Mouse (Mus musculus): ENCODE data around the gene Bcam.

DNA sequence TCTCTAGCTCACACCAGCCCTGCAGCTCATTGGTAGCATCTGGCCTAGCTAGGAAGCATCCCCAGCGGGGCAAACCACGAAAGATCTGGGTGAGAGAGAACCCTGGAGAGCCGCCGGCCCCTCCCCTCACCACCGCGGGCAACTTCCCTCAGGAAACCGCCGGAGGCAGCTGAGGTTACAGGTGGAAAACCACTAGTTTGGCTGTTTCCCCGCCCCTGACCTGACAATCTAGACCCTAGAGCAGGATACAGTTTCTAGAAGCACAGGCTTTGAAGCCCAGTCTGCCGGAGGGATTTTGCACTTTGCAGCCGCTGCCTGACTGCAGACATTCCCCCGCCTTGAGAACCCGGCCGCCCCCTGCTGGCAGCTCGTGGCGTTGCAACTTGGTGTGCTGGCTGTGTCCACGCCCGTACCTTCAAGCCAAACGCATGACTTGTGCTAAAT lies 19.1 kb upstream of the Bcam start:
- TF ChIP-seq CTCF (conservative IDR thresholded peaks at IDR 0.05; ENCODE audit: insufficient read depth, insufficient read length, low read depth, low read length) (peak; percentile 92), POLR2A (IDR thresholded peaks at IDR 0.05; ENCODE audit: low read depth, low read length) (no peak)
